Mouse (Mus musculus) heart, adult 10 weeks (tissue): ENCODE data around the gene Esyt1. TPM values are rescaled to one million over a fixed set of nuclear protein-coding genes. Genes with fewer than 3 reads are reported as not detected.

ENCODE experiments used
- polyA plus RNA-seq: library from polyadenylated mRNA; stranded (reverse); fragments of 350-450 nt; fragmentation: Illumina TruSeq; extraction: RNeasy Lipid Tissue Mini Kit (QIAGEN cat#74804); gene quantifications from one replicate; pipeline ENCODE4 v1.2.3, GENCODE M21; 2014; ENCODE audit warnings: low read depth, low replicate concordance

The Esyt1 gene
- 20.8 TPM for polyA plus RNA-seq

GRCm38 (mm10) chr10:128525671-128526308 lies at the start of gene Esyt1:
TSS of gene Esyt1 (minus strand) at chr10:128525871.

DNA sequence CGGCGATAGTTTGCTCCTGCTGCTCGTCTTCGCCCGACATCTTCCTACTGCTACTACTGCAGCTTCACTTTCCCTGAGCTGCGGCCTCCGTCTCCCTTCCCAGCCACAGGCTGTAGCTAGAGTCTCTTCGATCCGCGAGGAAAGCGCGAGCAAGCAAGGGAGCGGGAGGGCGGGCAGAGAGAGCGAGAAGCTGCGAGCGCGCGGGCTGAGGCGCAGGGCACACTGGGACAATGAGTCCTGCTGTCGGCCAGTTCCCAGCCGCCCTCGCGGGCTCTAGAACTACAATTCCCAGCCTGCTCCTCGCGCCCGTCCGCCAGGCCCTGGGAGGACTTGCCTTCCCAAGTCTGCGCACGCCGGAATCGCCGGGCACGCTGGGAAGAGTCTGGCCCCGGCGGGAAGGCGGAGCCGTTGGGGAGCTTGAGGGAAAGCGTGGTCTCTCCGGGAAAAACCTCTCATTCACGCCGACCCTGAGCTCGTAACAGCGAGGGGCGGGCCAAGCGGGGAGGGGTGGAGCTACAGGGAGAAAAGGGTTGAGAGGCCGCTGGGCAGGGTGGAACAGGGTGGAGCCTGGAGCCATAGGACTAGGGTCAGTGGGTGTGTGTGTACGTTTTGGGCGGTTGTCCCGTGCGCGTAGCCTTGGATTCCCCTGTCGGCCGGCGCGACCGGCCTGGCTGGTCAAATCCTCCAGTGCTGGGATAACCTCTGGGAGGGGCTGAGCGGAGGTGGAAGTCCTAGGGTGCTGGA lies 40.3 kb upstream of the Esyt1 start, which contains the start of gene Pa2g4:
TSS of gene Pa2g4 (minus strand) at position 200 of the 744 bp plus-strand sequence.

GRCm38 (mm10) chr10:128548947-128549681 lies 23.4 kb upstream of the Esyt1 start, which contains the start of gene Rpl41:
TSS of gene Rpl41 (minus strand) at chr10:128549305.

GRCm38 (mm10) chr10:128547361-128548032 lies 21.8 kb upstream of the Esyt1 start, which contains the start of gene Zc3h10:
TSS of gene Zc3h10 (minus strand) at chr10:128547774.

GRCm38 (mm10) chr10:128498590-128498989 lies 27.1 kb downstream of the Esyt1 start, which contains the start of gene Myl6b:
TSS of gene Myl6b (minus strand) at chr10:128498685.

GRCm38 (mm10) chr10:128493695-128494666 lies 31.7 kb downstream of the Esyt1 start, which contains the start of gene Myl6:
TSS of gene Myl6 (minus strand) at chr10:128494145.

Other genes starting within 250 kb of the Esyt1 start
- not detected for gene Il23a, start 227.1 kb downstream of the Esyt1 start, polyA plus RNA-seq
- 14.4 TPM for gene Pan2, start 222.5 kb downstream of the Esyt1 start, polyA plus RNA-seq
- 64.0 TPM for gene Cnpy2, start 203.4 kb downstream of the Esyt1 start, polyA plus RNA-seq
- gene Cs, start 188.1 kb downstream of the Esyt1 start, polyA plus RNA-seq: 1,135 TPM
- 389 TPM for gene Coq10a, start 156.9 kb downstream of the Esyt1 start, polyA plus RNA-seq
- 30.7 TPM for gene Ankrd52, start 148.8 kb downstream of the Esyt1 start, polyA plus RNA-seq
- gene Slc39a5, start 124.6 kb downstream of the Esyt1 start, polyA plus RNA-seq: not detected
- 46.9 TPM for gene Nabp2, start 114.4 kb downstream of the Esyt1 start, polyA plus RNA-seq
- gene Rnf41, start 114.2 kb downstream of the Esyt1 start, polyA plus RNA-seq: 15.0 TPM
- gene Smarcc2, start 66.6 kb downstream of the Esyt1 start, polyA plus RNA-seq: 56.7 TPM
- 525 TPM for gene Myl6, start 31.7 kb downstream of the Esyt1 start, polyA plus RNA-seq
- 3.0 TPM for gene Myl6b, start 27.2 kb downstream of the Esyt1 start, polyA plus RNA-seq
- gene Zc3h10, start 21.9 kb upstream of the Esyt1 start, polyA plus RNA-seq: 7.1 TPM
- gene Rpl41, start 23.4 kb upstream of the Esyt1 start, polyA plus RNA-seq: 918 TPM
- gene Pa2g4, start 40.1 kb upstream of the Esyt1 start, polyA plus RNA-seq: 56.0 TPM
- gene Erbb3, start 63.8 kb upstream of the Esyt1 start, polyA plus RNA-seq: 7.1 TPM
- 328 TPM for gene Rps26, start 100.9 kb upstream of the Esyt1 start, polyA plus RNA-seq
- 0.37 TPM for gene Ikzf4, start 120.1 kb upstream of the Esyt1 start, polyA plus RNA-seq
- 27.1 TPM for gene Suox, start 148.2 kb upstream of the Esyt1 start, polyA plus RNA-seq
- gene Rab5b, start 170.4 kb upstream of the Esyt1 start, polyA plus RNA-seq: 82.2 TPM
- gene Pmel, start 178.3 kb upstream of the Esyt1 start, polyA plus RNA-seq: 0.26 TPM
- 13.9 TPM for gene Cdk2, start 179.2 kb upstream of the Esyt1 start, polyA plus RNA-seq
- 12.8 TPM for gene Dgka, start 219.0 kb upstream of the Esyt1 start, polyA plus RNA-seq
- gene Pym1, start 222.0 kb upstream of the Esyt1 start, polyA plus RNA-seq: 9.7 TPM